ENCODE assay signal across 7 mouse cellular contexts in genomic region chrX:42148016-42148451, GRCm38 (mm10). TPM values are rescaled to one million over a fixed set of nuclear protein-coding genes. Genes with fewer than 3 reads are reported as not detected.
DNase-seq lines count a peak whose midpoint lies in the region; ATAC-seq and TF ChIP-seq lines count a peak whose summit lies in the region.

No protein-coding gene starts in this region.

- no peak for TF ChIP-seq CTCF in ES-Bruce4 (IDR thresholded peaks at IDR 0.05; ENCODE audit: low read depth, low read length)
- no peak for TF ChIP-seq CTCF in bone marrow macrophage, adult 2 months (IDR thresholded peaks at IDR 0.05; ENCODE audit: low read depth, low read length)
- no peak for TF ChIP-seq CTCF in liver, postnatal 0 days (IDR thresholded peaks at IDR 0.05; ENCODE audit: low read depth)

- ATAC-seq in granulocyte monocyte progenitor cell, adult 5-6 weeks (replicated peaks; ENCODE audit: poor library complexity, severe bottlenecking) = peak; percentile 16
- peak; percentile 52 for ATAC-seq in intestine, embryonic 16.5 days
- ATAC-seq in liver, postnatal 0 days = no peak
- ATAC-seq in neutrophil, adult 5-6 weeks (ENCODE audit: extremely low read depth, insufficient number of reproducible peaks, low FRiP score, poor library complexity, severe bottlenecking) = peak; percentile 22; the same call in 1 of the 2 replicates

- no peak overlapping the region for H3K27ac ChIP-seq in ES-Bruce4 (ENCODE audit: insufficient read depth, low read length)
- peak overlapping the region; percentile 94 for H3K27ac ChIP-seq in bone marrow macrophage, adult 2 months (ENCODE audit: insufficient read depth, low read depth, low read length)
- peak overlapping the region; percentile 94 for H3K27ac ChIP-seq in intestine, embryonic 16.5 days (ENCODE audit: low read length)
- H3K27ac ChIP-seq in liver, postnatal 0 days (ENCODE audit: low read depth) = peak overlapping the region; percentile 97

- H3K9ac ChIP-seq in ES-Bruce4 (ENCODE audit: low read depth, poor library complexity, severe bottlenecking) = 0 out of 2 replicates have a peak overlapping the region, but pooled peaks have one; percentile 91
- H3K9ac ChIP-seq in intestine, embryonic 16.5 days (ENCODE audit: low read depth, low read length) = no peak overlapping the region
- H3K9ac ChIP-seq in liver, postnatal 0 days (replicated peaks) = peak overlapping the region; percentile 76; the same call in 1 of the 2 replicates

- no peaks in the 10 kb centered on the region for H3K4me1 ChIP-seq in ES-Bruce4 (ENCODE audit: control insufficient read depth, insufficient read depth, low read length)
- H3K4me1 ChIP-seq in bone marrow macrophage, adult 2 months (ENCODE audit: control insufficient read depth, insufficient read depth, low read length) = peaks cover 9% of the 10 kb centered on the region
- no peaks in the 10 kb centered on the region for H3K4me1 ChIP-seq in intestine, embryonic 16.5 days (ENCODE audit: control insufficient read depth, insufficient read depth, low read length)
- peaks cover 7% of the 10 kb centered on the region; the same call in 1 of the 2 replicates for H3K4me1 ChIP-seq in liver, postnatal 0 days (ENCODE audit: insufficient read depth)

- 48% methylated on average over 5 of the region's 5 CpGs for whole genome bisulfite sequencing in intestine, embryonic 16.5 days
- 33% methylated on average over 5 of the region's 5 CpGs for WGBS in liver, postnatal 0 days (ENCODE audit: insufficient replicate concordance)

- H3K4me2 ChIP-seq in intestine, embryonic 16.5 days (ENCODE audit: low read depth, low read length) = peak overlapping the region; percentile 48
- peak overlapping the region; percentile 70 for H3K4me2 ChIP-seq in liver, postnatal 0 days (ENCODE audit: low read depth, low read length)

- DNase-seq in liver, postnatal 0 days = peak; percentile 21
- no peak for DNase-seq in urinary bladder, postnatal 4 days (ENCODE audit: low spot score in 2 of 2)

- no peak overlapping the region for H3K4me3 ChIP-seq in ES-Bruce4 (ENCODE audit: low read depth, low read length)
- H3K4me3 ChIP-seq in bone marrow macrophage, adult 2 months (ENCODE audit: insufficient read depth, low read length) = no peak overlapping the region
- no peak overlapping the region for H3K4me3 ChIP-seq in intestine, embryonic 16.5 days (ENCODE audit: low read length)
- peak overlapping the region; percentile 58 for H3K4me3 ChIP-seq in liver, postnatal 0 days (ENCODE audit: low read depth, low read length)

- no peaks in the 10 kb centered on the region for H3K27me3 ChIP-seq in ES-Bruce4 (ENCODE audit: control insufficient read depth, insufficient read depth, low read length, poor library complexity, severe bottlenecking)
- H3K27me3 ChIP-seq in intestine, embryonic 16.5 days (replicated peaks; ENCODE audit: control insufficient read depth, insufficient read depth, low read length) = no peaks in the 10 kb centered on the region
- no peaks in the 10 kb centered on the region for H3K27me3 ChIP-seq in liver, postnatal 0 days (ENCODE audit: insufficient read depth, low read length)

- no peaks in the 10 kb centered on the region for H3K36me3 ChIP-seq in ES-Bruce4 (ENCODE audit: control insufficient read depth, insufficient read depth, low read length, poor library complexity, severe bottlenecking)
- H3K36me3 ChIP-seq in intestine, embryonic 16.5 days (ENCODE audit: control insufficient read depth, insufficient read depth, low read length) = no peaks in the 10 kb centered on the region
- H3K36me3 ChIP-seq in liver, postnatal 0 days (replicated peaks; ENCODE audit: insufficient read depth, low read length) = no peaks in the 10 kb centered on the region

- no peaks in the 10 kb centered on the region for H3K9me3 ChIP-seq in ES-Bruce4 (replicated peaks; ENCODE audit: control insufficient read depth, insufficient read depth, low read length, poor library complexity, severe bottlenecking)
- no peaks in the 10 kb centered on the region for H3K9me3 ChIP-seq in intestine, embryonic 16.5 days (ENCODE audit: control insufficient read depth, low read length)
- H3K9me3 ChIP-seq in liver, postnatal 0 days (ENCODE audit: low read length) = no peaks in the 10 kb centered on the region

- TF ChIP-seq EP300 in ES-Bruce4 (IDR thresholded peaks at IDR 0.05; ENCODE audit: insufficient read depth, low read depth, low read length) = no peak
- 0 out of 2 replicates have a peak, but pooled peaks have one; percentile 20 for TF ChIP-seq EP300 in liver, postnatal 0 days (IDR thresholded peaks at IDR 0.05; ENCODE audit: low read depth)

- no peak for TF ChIP-seq POLR2A in ES-Bruce4 (IDR thresholded peaks at IDR 0.05; ENCODE audit: insufficient read depth, low read length)
- no peak for TF ChIP-seq POLR2A in bone marrow macrophage, adult 2 months (IDR thresholded peaks at IDR 0.05; ENCODE audit: borderline replicate concordance, low read depth, low read length)

RNA-seq across cellular contexts. Expression of gene Stag2, which starts 1.1 kb away (rescaled TPM):
- polyA plus RNA-seq in ES-Bruce4 (2011; ENCODE audit: insufficient read depth, insufficient read length, low read depth, missing spikeins) = 87.0 and 111 TPM in 2 replicates
- 71.2 and 72.5 TPM in 2 replicates for polyA plus RNA-seq in bone marrow macrophage, adult 2 months (2012; ENCODE audit: insufficient read depth, insufficient read length, missing spikeins)
- 91.2 and 93.1 TPM in 2 replicates for total RNA-seq in granulocyte monocyte progenitor cell, adult 5-6 weeks (2014; fragmentation: Nextera tagmentation)
- 465 and 541 TPM in 2 replicates for total RNA-seq in granulocyte monocyte progenitor cell, adult 5-6 weeks (2017)
- polyA plus RNA-seq in intestine, embryonic 16.5 days (2015; fragmentation: Nextera tagmentation; extraction: Ambion mirVana) = 23.0 and 25.7 TPM in 2 replicates
- polyA plus RNA-seq in liver, postnatal 0 days (2015; fragmentation: Nextera tagmentation; extraction: Ambion mirVana) = 14.2 and 16.9 TPM in 2 replicates
- total RNA-seq in neutrophil, adult 5-6 weeks (2017) = 288 and 310 TPM in 2 replicates
